Mouse (Mus musculus): ENCODE measurements around the gene Loxl3.

Loxl3 gene

DNA sequence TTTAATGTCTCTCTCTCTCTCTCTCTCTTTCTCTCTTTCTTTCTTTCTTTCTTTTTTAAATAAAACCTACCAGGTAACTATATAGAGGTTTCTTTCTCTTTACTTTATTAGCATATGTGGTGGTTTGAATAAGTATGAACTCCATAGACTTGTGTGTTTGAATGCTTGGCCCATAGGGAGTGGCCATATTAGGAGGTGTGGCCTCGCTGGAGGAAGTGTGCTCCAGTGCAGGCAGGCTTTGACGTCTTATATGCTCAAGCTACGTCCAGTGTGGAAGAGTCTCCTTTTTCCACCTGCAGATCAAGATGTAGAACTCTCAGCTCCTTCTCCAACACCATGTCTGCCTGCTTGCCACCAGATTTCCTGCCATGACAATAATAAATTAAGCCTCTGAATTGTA, 14.9 kb upstream of the Loxl3 start:
- no peak for DNase-seq

DNA sequence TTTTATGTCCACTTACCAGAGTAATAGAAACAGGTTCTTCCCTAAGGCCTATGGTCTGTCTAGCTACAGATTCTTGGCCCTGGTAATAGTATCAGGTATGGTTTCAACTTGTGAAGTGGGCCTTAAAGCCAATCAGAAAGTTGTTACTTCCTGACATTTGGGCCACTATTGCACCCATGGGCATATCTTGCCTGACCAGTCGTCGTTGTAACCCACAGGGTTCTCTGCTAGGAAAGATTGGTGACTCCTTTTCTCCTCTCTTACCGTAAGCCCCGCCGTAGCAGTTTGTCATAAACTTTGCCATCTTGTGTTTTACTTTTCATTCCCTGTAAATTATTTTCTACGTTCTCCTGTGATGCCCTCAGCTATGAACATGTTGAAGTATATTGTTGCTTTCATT, 13.9 kb upstream of the Loxl3 start:
- no peak for DNase-seq

DNA sequence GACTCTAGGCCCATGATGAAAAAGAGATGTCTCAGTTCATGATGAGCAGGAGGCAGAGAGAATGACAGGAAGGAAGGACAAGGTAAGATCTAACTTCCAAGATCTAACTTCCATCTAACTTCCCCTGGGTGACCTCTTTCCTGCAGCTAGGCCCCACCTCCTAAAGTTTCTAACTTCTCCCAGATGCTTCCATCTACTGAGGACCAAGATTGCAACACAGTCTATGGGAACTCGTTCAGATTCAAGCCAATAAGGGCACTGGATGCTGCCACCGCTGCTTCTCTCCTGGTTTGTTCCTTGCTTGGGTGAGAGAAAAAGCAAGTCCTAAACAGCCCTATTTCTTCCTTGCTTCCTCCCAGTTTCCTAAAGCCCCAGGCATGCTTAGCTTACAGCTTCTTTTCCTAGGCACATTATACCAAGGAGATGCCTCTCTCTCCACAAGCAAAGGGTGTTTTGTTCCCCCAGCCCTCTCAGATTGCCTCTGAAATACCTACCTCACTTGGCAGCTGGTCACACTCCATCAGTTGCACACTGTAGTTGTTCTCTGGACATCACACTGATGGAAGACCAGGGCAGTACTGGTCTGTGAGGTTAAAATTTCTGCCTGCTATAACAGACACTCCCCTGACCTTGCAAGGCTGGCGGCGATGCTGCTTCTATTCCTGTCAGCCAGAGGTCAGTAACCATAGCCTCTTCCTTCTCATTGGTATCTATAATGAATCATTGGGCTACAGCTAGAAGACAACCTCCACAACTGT, 13.0 kb upstream of the Loxl3 start:
- no peak for DNase-seq

DNA sequence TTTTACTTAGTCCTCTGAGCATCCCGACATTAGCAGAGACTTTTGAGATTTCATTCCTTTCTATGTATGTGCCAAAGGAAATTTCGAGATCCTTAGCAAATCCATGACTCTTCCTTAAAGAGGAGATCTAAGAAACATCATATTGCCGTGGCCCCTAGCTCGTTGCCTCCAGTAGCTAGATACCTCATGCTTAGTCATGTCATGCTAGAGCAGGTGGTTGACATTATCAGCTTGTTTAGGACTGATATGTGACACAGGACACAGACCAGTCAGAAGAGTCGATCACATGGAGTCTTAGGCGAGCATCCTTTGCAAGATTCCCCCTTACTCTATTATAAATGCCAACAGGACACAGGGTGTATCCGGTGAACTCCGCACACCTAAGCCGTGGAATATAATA, 11.0 kb upstream of the Loxl3 start:
- DNase-seq = no peak

DNA sequence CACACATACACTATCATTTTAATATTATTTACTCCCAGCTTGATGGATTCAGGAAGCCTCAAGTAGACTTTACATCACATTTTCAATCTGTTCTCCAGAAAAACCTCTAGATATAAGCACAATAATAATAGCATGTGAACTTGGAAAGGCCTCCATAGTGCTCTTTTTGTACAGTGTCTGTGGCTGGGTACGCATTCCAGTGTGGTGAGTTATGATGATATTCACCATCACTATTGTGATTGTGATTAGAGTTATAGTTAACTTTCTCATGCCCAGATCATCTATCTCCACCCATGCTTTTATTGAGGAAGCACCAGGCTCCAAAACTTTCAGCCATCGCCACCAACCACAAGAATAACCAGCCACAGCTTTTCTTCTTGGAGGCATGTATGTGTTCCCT, 10.2 kb upstream of the Loxl3 start:
- no peak for DNase-seq

DNA sequence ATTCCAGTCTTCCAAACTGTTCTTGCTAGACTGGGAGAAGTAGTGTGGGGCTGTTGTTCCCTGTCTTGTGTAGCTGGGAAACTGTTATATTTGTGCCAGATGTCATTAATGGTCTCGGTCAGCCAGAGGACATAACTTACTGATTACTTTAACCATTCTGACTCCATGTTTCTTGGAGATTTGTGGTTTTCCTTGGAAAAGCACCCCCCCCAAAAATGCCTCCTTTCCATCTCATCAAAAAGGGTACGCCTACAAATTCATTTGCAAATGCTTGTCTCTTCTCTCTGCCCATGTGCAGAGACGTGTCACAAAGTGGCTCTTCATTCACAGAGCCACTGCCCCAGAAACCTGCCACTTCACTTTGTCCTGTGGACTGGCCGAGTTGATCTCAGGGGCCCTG, 9.6 kb upstream of the Loxl3 start:
- no peak for DNase-seq

DNA sequence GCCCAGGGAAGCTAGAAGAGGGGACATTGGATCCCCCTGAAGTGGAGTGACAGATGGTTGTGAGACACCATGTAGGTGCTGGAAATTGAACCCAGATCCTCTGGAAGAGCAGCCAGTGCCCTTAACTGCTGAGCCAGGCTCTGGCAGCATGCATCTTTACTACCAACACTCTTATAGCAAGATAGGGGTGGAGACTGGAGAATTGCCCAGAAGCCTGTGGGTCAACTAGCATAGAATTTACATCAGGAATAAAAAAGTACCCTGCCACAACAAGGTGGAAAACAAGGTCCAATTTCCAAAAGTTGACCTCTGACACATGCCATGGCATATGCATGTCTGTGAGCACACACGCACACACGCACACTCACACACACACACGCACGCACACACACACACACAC, 8.8 kb upstream of the Loxl3 start:
- DNase-seq = no peak

DNA sequence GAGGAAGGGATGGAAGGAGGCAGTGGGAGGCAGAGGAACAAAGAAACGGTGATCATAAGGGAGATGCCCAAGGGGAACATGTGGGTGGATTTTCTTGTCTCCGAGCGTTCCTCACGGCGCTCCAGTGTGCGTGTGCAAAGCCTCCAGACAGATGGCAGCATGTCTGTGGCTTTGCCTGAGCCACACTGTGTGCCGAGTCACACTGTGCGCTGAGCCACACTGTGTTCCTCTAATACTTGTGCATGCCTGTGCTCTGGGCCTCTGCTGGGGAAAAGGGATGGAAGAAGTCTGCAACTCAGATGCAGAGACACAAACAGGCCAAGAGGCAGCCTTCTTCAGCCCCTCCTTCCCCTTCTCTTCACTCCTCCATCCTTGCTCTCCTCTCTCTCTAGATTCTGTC, 6.7 kb upstream of the Loxl3 start:
- DNase-seq = no peak

DNA sequence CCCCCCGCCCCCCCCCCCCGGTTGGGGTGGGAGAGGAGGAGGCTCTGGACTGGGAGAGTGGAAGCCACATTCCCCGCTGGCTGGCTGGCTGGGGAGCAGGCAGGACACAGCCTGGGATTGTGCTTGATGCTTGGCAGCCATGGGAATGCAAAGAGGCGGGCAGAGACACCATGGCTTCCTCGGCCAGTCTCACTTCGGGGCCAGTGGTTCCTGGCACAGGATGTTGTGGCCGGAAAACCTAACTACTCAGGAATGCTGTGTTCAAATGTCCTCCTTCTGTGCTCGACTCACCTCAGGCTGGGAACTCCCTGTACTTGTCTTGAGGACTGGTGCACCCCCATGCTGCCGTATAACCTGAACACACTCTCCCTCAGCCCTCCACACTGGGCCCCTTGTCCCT, 6.3 kb upstream of the Loxl3 start:
- no peak for DNase-seq

DNA sequence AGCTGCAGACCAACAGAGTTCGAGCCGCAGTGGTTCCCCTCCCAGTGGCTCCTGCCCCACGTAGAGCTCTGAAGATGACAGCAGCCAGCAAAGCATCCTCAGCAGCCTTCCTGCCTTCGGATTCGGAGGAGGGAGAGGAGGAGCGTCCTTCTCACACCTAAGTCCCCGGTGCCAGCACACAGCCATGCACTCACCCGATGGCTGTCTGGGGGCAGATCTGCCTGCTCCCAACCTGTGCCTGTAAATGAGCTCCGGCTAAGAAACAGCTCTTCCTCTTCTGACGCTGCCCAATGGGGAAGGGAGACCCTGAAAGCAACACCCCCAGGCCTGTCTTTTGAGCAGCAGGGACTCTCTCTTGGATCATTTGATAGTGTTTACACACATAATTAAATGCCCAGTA, 4.2 kb upstream of the Loxl3 start:
- DNase-seq = no peak

DNA sequence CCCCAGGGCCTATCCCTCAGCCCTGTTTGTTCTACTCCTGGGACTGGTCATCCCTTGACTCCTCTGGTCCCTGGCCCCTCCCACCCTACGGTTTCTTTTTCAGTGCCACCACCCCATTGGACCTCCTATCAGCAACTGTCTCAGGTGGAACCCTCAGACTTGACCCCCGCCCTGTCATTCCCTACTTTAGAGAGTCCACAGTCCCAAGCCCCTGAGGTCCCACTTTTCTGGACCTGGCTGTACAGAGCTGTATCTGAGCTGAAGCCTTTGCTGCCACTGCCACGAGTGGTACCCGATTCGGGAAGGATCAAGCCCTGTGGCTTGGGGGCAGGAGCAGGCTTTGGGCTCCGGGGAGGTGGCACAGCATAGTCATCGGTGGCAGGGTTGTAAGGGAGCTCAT, 2.9 kb upstream of the Loxl3 start:
- no peak for DNase-seq

DNA sequence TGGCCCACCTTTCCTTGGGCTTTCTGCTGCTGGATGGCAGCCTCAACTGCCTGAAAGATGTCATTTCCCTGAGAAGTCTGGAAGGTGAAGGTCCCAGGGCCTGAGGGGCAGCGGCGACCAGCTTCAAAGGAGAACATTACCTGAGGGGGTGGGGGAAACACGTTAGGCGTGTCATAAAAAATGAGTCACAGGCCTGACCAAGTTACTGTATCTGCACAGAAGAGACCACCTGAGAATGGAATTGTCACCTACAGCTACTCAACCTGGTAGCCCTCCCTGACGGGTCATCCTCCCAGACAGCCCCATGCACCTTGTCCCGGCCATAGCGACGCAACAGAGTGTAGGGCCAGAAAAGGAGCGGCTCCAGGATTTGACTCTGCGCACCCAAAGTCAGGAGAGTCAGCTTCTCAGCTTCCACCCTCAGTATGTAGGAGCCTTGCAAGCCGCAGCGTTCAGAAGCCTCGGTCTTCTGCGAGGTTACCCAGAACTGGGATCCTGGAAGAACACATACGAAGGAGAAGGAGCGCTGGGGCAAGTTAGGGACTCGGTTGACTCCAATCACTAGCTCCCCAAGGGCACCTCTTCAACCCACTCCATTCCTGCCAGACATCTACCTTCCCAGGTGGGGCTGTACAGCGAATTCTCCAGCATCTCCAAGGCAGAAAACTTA, 1.9 kb upstream of the Loxl3 start:
- DNase-seq = no peak

DNA sequence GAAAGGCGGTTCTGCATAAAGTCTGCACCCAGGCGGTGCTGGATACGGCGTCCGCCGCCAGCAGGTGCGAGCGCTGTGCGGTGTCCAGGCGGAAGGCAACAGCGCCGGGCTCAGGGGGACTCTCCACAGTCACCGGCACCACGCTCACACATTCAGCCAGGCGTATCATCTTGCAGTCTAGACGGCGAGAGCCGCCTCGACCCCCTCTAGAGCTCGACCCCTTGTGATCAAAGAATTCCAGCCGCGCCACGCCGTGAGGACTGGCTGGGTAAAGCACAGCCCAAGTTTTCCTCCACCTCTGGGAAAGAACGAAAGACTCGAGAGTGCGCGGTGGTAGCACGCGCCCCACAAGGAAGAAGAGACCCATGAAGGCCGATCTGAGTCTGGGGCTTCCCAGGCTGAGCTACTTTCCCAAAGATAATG, 1.2 kb upstream of the Loxl3 start:
- DNase-seq = peak in 1 of 2 experiments; percentile 33

DNA sequence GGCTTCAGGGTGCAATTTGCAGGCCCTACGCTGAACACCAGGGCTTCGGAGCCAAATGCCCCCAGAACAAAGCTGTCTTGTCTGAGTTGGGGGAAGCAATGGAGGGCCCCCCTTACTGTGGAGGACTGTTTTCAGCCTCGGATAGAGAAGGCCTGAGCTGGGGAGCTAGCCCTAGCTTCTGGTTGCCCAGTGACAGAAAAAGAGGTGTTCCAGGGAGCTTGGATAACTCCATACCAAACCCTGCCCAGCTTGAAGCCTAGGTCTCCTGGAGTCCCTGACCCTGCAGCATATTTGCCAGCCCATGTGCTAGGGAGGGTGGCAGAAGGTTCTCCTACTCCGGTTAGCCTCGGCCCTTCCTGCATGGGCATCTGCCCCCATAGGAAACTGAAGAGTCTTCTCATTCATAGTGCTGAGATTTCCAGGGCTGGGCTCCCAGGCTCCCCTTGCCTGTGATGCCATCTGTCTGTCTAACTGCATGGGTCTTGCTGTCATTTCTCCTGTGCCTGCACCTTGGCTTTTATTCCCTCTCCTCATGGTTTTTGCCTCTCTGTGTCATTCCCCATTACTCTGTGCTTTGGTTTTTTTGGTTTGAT, 586 bp downstream of the Loxl3 start:
- no peak for DNase-seq

DNA sequence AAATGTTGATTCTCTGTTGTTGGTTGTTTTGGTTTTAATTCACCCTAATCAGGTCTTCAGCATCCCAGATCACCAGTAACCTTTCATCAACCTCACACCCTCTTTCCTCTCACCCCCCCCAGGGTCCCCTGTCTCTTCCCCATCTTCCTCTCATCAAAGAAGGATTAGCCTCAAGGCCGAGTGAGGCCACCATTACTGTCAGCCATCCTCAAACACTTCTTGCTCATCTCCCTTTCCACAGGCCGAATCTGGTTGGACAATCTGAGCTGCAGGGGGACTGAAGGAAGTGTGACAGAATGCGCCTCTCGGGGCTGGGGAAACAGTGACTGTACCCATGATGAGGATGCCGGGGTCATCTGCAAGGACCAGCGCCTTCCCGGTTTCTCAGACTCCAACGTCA, 3.2 kb downstream of the Loxl3 start:
- no peak for DNase-seq

DNA sequence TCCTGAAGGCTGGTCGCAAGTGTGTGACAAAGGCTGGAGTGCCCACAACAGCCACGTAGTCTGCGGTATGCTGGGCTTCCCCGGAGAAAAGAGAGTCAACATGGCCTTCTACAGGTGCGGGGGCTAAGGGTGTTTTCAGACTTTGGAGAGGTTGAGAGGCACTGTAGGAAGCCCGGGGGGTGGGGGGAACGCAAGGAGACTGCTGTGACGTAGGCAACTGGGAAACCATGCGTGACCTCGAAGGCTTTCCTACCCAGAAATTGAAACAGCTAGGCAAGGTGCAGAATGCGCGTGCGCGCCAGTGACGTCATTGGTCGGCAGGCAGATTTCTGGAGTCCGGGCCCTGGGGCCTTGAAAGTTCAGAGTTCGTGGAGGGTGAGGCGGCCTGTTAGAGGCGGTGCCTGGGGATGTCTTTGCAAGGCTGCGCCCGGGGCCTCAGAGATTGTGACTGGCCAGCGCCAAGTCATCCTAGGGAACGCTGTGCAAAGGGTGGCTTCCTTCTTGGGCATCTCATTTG, 4.6 kb downstream of the Loxl3 start:
- DNase-seq = peak; percentile 91 to 92

DNA sequence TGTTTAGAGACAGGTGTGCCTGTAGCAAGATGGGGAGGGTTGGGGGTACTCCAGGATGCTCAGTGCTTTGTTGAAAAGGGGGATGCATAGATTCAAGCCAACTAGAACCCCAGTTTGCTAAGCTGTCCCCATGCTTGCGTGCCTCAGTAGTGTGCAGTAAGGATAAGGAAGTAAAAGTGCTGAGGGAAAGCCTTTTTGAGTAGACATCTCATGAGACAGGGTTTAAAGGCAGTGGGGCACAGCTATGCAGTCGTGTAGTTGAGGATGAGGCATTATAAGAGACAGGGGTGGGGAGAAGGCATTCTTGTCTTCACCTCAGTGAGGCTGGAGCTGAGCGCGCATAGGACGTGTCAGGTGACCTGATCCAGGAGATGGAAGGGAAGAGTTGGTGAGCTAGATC, 6.6 kb downstream of the Loxl3 start:
- no peak for DNase-seq

DNA sequence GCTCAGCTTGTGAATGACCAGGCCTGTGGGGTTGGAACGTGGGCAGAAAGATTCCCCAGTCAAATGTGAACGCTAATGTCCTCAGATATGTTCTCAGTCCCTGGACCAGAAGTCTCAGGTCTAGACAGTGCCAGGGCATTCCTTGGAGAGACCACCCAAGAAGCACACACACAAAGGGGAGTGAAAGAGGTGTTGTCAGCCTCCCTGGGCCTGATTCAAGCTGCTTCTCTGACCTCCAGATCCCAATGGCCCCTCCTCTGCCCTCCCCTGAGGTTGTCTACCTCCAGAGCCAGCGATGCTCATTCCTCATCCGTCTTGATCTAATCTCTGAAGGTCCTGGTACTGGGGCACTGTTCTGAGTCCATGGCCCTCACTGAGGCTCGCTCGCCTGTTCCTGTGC, 9.6 kb downstream of the Loxl3 start:
- DNase-seq = no peak

DNA sequence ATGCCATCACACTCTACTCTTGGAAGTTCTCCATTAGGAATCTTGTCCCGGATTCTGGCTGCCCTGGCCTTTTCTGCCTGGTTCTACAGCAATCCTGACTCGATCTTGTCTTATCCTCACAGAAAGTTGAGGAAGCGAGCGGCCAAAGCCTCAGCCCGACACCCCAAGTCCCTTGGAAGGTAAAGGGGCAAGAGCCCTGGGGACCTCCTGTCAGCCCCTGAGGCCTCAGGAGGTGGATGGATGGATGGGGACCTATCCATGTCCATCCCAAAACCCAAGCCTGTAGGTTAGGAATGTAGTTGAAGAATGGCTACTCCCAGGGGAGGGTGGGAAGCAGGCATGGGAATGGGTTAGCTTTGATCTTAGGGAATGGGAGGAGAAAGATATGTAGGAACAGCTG, 10.0 kb downstream of the Loxl3 start:
- DNase-seq = no peak

DNA sequence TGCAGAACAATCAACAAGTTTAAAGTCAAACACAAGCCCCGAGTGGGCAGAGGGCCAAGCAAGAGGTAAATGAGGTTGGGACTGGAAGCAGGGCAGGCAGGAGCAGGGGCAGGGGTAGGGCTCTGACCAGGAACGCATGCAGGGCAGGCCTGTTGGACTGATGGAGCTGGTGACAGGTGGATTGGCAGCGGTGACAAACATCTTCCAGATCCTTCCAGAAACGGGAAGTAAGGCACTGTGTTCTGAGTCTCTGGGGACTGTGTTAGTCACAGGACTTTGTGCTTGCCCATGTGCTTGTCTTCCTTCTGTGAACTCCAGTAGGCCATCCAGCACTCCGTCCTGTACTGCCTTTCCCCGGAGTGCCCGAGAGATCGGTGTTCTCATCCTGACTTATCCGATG, 10.8 kb downstream of the Loxl3 start:
- no peak for DNase-seq

DNA sequence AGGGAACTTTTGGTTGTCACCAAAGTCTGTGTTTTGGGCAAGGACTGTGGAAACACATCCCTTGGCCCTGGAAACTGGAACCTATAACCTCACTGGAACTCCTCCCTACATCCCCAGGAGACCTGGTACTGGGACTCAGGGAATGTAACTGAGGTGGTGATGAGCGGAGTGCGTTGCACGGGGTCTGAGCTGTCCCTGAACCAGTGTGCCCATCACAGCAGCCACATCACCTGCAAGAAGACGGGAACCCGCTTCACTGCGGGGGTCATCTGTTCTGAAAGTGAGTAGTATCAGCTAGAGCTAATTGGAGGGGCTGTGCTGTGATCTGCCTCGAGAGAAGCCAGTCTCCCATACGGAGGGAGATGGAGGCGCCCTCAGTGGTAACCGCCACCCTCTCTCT, 15.4 kb downstream of the Loxl3 start:
- no peak for DNase-seq

DNA sequence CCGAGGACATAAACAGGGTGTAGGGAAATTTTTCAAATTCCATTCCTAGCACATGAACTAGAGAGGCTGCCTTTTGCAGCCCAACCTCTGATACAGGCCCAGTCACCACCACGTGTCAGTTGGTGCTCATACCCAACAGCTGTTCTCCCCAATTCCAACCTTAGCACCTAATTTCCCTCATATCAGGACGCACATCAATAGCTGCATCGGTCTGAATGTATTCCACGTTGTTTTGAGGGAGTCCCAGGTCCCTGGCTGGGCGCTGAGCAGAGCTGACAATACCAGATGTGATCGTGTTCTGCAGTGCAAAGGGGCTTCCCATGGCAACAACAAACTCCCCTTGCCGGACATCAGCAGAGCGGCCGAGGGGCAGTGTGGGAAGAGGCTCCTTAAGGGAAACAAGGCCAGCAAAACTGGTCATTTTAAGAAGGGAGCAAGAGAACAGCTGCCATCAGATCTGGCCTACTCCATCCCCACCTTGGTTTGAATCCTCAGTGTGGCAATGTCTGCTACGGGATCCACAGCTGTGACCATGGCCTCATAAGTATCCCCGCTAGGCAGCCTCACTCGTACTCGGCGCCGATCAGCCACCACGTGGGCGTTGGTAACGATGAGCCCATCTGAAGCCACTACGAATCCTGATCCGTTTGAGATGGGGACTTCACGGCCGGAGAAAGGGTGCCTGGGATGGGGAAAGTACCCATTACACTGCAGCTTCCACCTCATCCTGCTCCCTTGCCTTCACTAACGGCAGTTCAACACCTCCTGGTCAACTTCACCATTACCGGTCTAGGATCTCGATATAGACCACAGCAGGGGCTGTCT, 19.4 kb downstream of the Loxl3 start:
- DNase-seq = peak in 1 of 2 experiments; percentile 46

Measured in cerebellum, postnatal 25 days (tissue).